Mouse (Mus musculus) cerebellum, adult 18-20 months (tissue): ENCODE data around the gene St7.
A peak's percentile ranks its signal among the peaks of the same experiment; 100 is the strongest.

Experiments used
- DNase-seq, 2 experiments: peaks; one replicate each; pipeline ENCODE4 v3.0.0; 2021

The St7 gene

DNA sequence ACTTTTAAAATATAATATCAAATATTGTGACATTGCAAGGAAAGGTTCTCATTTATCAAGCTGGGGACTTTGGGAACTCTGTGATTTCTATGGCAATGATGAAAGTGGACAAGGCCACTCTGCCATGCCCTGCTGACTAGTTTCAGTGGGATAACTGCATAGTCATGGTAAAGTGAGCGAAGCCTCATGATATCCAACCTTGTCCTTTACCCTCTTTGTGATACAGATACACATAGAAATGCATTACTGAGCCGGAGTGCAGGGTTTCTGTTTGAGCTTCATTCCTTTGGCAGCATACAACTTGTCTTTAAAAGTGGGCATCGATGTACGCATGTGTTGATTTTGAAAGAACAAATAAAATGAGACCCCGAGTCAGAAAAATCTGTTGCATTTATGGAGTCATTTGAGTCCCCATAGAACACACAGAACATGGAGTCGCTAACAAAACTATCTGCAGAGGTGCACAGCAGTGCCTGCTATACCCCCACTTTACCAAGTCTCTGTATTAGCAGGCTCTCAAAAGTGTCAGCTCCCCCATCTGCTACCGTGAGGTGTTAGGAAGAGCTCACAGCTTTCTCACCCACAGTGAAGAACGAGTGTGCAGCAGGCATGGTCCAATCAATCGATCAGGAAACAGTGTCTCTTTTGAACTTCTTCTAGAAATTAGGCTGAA lies 77.4 kb downstream of the St7 start:
- DNase-seq, result no peak

DNA sequence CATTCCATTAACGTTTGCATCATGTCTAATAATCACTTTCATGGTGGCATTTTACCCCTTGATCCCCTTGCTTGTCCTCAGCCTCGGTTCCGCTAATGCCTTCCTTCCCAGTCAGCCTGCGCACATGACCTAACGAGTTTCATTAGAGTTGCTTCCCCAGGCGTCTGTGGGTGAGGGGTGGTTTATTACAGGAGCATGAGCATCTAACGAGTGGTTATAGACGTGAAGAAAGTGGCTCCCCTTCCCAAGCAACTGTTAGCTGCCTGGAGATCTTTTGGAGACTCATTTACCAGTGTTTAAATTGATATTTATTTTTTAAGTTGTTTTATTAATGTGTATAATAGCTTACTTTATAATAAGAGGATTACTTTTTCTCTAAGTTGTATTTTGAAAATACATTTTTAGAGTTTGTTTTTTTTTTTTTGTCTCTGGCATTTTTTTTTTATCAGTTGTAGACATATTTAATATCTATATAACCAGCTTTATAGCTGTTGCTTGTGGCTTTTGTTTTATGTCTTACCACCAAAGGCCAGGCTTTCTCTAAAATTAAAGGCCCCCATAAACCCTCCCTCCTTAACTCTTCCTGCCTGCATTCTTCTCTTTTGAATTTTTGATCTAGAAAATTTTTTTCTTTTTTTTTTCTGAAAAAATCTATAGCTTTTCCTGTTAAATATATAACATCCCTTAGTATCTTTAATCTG lies 78.1 kb downstream of the St7 start:
- DNase-seq, result no peak

DNA sequence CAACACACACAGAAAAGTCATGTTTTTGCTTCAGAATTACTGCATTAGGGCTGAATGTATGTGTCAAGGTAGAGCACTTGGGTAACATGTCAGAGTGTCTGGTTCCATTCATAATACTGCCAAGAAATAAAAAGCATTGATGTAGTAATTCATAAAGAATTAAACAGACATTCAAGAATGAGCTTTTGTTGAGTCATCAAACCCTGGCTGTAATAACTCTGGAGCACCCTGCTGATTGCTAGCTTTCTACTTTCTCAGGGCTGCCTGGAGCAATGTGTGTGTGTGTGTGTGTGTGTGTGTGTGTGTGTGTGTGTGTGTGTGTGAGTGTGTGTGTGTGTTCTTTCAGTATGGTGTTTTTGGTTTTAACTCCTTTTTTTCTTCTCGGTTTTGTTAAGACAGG lies 78.7 kb downstream of the St7 start:
- DNase-seq, result no peak

DNA sequence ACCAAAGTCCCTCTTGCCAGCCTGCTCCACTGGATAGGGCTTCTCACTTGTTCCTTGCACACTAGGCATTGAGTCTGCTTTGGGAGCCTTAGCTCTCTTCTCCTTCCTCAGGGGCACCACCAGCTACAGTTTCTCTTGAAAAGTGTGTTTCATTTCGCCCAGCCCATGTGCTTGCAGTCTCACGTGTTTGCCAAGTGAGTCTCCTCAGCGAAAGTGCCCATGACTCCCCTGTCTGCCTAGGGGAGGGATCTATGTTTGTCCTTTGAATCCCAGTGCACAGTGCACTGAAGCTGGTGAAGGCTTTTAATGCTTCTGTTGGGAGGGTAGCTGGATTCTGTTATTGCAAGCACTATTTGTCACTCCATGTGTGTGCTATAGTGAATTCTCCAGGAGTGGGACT lies 79.8 kb downstream of the St7 start:
- no peak for DNase-seq

DNA sequence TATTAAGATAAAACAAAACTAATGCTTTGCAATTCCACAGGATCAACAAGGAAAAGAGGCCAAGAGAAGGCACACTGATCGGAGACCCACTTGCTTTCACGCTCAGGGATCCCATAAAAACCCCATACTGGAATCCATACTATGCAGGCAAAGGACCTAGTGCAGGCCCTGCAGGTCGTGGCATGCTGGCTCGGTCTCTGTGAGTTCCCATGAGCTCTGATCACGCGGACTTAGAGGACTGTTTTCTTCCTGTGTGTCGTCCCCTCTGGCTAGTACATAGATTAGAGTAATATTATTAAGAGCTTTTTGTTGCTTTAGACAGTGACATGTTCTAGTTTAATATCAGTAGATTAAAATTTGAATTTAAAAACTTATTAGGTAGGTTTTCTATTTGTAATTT lies 83.3 kb downstream of the St7 start:
- no peak for DNase-seq

DNA sequence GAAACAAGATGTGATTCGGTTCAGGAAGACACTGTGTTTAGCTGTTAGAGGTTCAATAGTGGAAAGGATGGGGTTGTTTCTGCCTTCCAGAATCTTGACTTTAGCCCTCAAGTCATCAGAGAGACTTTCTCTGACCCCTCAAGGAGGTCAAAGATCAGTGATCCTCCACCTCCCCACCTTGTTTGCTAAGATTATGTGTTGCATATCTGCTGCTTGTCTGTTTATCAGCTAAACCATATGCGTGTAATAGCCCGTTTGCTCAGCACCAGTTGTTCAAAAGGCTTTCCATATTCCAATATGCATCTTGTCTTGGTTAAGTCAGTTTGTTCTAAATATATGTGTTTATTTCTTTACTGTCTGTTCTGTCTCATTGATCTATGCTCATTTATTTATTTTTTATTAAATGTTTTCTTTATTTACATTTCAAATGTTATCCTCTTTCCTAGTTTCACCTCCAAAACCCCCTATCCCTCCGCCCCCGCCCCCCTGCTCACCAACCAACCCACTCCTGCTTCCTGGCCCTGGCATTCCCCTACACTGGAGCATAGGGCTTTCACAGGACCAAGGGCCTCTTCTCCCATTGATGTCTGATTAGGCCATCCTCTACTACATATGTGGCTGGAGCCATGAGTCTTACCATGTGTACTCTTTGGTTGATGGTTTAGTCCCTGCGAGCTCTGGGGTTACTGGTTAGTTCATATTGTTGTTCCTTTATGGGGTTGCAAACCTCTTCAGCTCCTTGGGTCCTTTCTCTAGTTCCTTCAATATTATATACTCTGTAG lies 84.5 kb downstream of the St7 start:
- DNase-seq, result no peak

DNA sequence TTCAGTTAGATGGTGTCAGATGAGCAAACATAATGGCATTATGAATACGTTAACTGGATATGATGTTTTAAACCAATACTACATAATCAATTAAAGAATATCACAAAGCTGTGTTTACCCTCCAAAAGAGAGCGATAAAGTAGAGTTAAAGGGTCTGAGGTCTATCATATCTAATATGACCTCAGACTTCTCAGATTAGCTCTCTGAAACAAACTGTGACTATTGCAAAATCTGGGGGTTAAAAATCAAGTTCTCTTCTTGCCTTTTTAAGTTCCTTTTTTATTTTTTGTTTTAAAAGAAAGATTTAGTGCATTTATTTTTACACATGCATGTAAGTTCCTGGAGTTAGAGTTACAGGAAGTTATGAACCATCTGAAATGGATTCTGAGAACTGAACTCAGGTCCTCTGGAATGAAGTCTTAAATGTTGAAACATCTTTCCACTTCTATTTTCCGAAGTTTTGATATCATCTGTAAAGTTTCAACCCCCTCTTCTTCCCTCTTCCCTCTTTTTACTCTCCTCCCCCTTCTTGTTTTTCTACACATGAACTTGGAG lies 86.0 kb downstream of the St7 start:
- DNase-seq, result no peak

DNA sequence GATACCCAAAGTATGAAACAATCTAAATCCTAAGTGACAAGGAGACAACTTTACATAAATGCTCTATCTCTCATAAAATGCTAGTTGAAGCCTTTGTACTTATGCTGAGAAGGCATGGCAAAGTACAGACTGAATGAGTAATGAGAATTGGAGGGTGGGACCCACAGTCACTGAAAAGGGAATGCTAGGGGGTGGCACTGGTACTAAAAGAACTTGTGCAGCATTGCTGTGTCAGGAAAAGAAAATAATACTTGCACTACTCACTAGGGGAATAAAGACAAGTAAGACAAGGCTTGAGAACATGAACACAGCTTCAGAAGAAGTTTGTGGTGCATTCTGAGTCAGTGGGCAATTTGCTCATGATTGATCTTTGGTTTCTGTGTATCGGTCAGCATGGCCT lies 90.8 kb downstream of the St7 start:
- DNase-seq, result no peak

DNA sequence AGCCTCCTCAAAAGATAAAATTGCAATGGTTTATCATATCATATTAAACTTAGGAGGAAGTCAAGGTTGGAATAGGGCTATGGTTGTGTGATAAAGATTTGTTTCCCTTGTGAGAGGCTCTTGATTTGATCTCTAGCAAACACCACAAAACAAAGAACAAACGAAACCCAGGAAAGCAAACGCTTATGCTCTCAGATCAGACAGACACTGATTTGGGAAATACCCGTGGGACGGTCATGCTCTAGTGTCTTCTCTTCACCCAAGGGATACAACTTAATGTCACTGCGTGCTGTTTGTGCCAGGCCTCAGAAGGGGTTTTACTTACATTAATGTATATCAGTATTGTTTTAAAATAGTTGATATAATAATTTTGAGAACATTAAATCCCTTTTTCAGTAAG lies 91.8 kb downstream of the St7 start:
- no peak for DNase-seq

DNA sequence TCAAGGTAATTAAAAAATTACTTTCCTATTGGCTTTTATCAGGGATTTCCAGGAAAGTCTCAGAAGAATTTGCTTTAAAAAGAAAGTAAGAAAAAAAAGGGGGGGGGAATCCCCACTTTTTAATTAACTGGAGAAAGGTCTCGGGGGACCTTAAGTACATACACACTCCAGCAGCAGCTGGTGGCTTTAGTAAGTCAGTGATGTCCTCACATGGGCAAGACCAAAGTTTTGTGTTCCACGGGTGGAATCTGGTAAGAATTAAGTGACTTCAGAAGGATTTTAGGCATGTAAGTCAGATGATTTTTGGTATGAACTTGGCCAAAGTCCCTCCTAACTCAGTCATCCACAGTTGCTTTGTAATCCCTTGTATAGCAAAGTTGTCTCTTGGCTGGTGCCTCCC lies 92.5 kb downstream of the St7 start:
- no peak for DNase-seq

DNA sequence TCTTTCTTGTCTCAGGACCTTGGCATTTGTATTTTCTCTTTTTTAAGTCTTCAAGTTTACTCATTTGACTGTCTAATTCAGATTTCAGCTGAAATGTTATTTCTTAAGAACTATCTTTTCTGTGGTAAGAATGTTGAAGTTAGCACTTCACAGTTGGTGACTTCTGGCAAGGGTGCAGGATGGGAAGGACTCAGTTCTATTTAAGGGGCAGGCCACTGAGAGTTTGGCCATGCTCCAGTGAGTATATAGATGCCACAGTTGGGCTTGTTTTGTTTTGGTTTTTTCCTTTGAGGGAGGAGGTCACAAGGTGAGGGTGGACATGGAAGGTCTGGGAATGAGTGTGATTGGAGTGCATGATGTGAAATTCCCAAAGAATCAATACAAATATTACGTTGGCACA lies 95.1 kb downstream of the St7 start:
- peak; percentile 31 to 37 for DNase-seq

DNA sequence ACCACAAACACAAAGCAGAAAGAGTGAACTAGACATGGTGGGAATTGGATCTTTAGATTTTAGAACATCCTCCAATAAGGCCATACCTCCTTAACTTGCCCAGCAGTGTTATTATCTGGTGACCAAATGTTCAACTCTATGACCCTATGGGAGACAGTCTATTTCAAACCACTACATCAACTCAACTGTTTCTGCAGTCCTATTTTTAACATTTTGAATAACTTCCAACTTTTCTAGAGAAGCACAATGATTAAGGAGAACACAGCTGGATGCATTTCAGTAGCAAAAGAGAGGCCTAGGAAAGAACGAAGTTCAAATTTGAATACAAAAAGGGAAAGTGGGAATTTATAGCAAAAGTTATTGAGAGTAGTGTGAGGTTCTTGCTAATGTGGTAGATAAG lies 97.5 kb downstream of the St7 start:
- DNase-seq, result no peak

DNA sequence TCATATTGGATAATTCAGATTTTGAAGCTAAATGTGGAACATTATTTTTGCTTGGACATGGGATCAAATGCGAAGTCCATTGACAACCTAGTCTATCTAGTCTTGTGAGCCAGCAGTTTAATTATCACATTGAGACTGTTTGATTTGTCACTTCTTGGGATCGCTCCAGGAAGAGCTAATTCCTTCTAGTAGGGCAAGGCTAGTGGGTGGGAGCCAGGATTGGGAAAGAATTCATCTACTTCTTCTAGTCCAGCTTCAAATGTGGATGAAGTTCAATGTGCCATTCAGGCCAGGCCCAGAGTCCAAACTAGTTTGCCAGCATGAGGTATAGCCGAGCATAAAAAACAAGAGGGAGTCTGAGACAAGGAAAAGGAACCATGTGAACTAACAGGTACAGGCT lies 100.7 kb downstream of the St7 start:
- DNase-seq, result peak; percentile 19 to 22

DNA sequence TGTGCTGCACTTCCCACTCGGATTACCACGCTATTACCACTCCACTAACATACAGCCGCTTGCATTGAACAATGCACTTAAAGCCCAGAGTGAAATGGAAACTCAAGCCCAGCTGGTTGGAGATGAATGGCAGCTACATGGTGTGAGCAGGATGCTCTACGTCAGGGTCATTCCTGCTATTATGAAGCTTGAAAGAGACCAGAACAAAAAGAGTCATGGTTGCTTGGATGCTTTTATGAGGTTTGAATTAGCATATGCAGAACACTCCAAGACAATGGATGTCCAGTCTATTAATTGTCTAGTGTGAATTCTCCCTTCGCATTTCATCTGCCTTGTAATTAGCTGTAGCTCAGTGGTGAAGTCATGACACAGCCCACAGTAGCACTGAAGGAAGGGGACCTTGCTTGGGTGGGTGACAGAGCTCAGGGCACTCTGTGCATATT lies 104.6 kb downstream of the St7 start:
- no peak for DNase-seq

DNA sequence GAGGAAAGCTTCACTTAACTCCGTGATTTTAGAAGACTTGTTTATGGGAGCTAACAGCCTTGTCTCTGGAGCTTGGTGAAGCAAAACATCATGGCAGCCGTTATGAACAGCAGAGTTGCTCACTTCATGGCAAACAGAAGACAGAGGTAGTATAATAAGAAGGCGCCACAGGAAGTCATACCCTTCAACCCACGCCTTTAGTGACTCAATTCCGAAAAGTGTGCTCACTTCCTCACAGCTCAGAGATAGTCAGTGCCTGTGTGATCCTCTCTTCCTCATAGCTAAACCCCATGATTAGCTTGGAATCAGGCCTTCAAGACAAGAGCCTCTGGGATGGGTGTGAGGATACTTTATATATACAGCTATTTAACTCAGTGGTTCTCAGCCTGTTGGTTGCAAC lies 108.0 kb downstream of the St7 start:
- DNase-seq, result no peak

DNA sequence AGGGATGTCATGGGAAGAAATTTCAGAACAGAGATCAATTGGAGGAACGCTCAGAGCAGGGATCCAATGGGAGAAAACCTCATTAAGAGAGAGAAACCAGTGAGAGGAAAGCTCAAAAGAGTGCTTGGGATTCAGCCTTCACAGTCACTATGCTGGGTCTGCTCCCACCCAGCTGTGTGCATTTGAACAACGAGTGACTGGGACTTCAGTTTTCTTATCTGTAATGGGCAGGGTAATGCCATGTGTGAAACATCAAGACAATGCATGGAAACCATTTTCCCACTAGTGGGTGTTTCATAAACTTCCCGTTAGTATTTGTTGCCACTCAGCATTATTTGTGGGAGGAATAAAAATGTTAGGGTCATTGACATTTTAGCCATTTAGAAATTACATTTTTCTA lies 111.7 kb downstream of the St7 start:
- no peak for DNase-seq

DNA sequence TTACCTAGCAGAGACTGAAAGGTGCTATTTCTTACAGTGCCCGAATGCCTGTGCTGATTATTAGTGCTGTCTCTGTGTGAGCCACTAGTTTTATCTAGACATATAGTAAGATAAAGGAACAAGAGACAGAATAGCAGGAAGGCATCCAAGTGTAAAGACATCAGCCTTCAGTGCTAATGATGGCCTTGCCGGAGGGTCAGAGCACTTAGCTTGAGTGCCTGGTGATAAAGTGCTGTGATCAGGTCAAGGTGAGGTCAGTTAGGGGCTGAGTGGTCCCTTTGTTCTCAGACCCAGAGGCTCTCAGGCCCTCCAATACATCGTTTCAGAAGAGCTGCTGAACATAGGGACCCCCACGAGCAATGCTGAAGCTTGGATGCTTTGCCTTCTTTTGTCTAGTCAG lies 113.8 kb downstream of the St7 start:
- DNase-seq, result no peak

DNA sequence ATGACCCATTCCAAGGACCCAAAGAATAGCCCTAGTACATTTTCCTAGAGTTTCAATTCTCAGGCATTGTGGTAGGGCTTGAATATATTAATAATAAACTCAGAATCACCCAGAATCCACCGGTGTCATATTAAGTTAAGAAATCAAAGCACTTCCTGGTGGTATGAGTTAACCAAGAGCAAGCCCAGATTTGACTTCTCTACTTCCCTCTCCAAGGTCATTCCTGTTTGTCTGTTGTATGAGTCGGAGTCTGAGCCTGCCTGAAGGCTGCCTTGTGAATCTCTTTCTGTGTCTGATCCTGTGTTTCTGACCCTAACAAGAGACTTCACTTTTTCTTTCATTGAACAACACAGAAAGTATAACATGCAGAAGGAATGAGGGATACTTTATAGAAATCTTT lies 118.3 kb downstream of the St7 start:
- DNase-seq, result no peak

DNA sequence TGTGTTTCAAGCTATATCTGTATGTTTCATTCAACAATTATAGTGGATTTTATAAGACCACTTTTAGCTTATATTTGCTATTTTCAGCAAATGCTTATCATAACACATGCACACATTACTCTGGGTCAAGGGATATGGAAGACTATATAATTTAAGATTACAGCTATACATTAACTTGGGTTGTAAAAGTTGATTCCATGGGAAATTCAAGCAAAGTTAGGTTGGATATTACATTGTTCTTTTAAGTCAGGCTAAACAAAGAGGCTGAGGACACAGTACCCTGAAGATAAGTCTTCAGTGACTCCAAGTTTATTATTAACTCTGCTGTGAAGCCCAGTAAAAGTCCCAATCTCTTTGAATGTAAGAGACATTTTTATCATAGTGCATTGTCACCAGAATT lies 118.8 kb downstream of the St7 start:
- DNase-seq, result no peak

DNA sequence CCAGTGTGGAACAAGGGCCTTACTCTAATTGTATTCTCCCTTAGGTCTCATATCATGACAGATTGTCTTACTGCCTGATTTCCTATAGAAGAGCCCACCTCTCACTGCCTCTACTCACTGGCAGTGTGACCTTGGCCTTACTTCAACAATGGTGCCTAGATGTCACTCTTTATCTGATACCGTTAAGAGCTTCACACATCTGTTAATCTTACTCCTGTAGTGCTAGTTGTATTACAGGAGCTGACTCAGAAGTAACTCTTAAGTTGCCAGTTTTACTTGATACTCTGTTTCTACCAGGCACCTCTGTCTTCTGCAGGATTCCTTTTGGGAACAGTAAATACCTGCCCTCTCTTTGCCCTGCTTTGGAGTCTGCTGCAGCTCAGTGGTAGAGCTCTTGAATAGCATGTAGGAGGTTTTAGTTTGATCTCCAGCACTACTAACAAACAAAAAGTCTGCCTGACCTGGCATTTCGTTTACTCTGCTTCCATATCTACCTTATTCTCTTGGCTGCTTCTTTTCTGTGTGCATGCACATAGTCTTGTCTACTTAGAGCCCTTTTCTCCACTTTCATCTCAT lies 121.4 kb downstream of the St7 start:
- DNase-seq, result no peak

DNA sequence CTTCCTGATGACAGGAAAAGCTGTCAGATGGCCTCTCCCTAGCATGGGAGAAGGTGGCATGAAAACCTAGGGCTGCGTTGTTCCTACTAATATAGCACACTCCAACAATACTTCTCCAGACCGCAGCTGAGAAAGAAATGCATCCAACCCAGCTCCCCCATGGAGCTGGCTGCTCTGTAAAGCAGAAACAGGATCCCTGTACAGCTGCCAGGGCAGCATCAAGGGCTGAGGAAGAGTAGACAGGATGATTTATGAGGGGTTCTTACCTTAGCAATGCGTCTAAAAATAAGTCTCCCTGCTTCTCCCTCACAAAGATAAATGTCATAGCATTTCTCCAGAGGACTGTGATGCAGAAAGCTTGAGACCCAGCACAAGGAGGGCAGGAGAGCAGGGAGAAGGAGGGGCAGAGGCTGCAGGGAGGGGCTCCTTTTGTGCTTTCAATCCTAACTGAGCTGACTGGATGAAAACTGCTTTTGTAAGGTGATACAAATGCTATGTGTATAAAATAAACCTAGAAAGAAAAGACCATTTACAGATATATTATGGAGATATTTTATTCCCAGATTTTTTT lies 124.2 kb downstream of the St7 start:
- DNase-seq, result peak; percentile 56 to 57

DNA sequence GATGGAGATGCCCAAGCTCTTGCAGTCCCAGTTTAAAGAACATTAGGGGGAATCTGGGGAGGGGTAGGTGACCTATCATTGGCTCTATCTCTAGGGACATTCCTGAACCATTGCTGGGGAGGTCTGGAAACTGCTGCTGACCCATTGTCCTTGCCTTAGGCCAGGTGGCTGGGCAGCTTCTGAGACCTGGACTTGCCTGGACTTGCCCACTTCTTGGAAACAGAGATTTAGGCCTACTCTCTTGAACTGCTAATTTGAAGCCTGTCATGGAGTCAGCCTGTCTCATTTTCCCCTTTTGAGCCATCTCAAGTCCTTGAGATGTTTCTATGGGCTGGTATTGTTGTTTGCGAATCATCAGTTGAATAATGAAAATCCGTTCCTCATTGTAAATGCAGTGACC lies 130.9 kb downstream of the St7 start:
- DNase-seq, result no peak

DNA sequence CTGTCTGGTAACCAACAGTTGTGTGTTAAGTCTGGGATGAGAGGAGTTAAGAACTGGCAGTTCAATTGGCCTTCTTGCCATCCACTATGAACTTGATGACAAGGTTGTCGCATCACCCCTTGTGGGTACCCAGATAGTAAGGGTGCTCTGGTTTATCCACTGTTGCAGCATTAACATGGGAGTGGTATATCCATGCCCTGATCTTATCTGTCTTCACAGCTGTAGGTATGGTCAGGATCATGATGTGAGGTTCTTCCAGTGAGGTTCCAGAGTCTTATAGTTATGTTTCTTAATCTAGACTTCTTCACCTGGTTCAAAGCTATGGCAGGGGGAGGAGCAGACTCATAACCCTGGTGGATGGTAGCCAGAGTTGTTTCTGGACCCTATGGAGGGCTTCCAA lies 132.0 kb downstream of the St7 start:
- no peak for DNase-seq
